Mouse (Mus musculus) CH12.LX (cell line): ENCODE measurements around the gene Slc16a13. TPM values are rescaled to one million over a fixed set of nuclear protein-coding genes. Genes with fewer than 3 reads are reported as not detected.

Experiments
- DNase-seq: peaks from one replicate; pipeline ENCODE4 v3.0.0-alpha.2; 2013; ENCODE audit errors: extremely low read depth
- H3K27ac ChIP-seq: 2 replicates; pipeline ENCODE4 v1.5.1; 2012; ENCODE audit warnings: low read depth, mild to moderate bottlenecking, control low read depth, moderate library complexity; ENCODE audit not compliant: insufficient read depth
- H3K27me3 ChIP-seq: replicated peaks from 2 replicates; pipeline ENCODE3; 2012; ENCODE audit warnings: inconsistent platforms
- H3K36me3 ChIP-seq, 2 experiments: replicated peaks in 1 of 2; 2 replicates each; pipeline versions ENCODE3 to v1.6.1; 2012; ENCODE audit warnings: inconsistent platforms in 1 of 2, low read length in 1 of 2, mild to moderate bottlenecking in 1 of 2, mixed read lengths in 1 of 2, moderate library complexity in 1 of 2; ENCODE audit not compliant: control insufficient read depth in 1 of 2, insufficient read depth in 1 of 2
- H3K4me1 ChIP-seq, 2 experiments: 2 replicates each; pipeline ENCODE4 v1.6.1; 2012; ENCODE audit warnings: inconsistent platforms in 1 of 2, moderate library complexity in 1 of 2; ENCODE audit not compliant: insufficient read depth in 2 of 2, control insufficient read depth in 1 of 2
- H3K4me2 ChIP-seq: 2 replicates; pipeline ENCODE4 v1.6.1; 2012; ENCODE audit warnings: low read depth, mild to moderate bottlenecking, control low read depth; ENCODE audit not compliant: poor library complexity, insufficient read depth, severe bottlenecking
- H3K4me3 ChIP-seq, 3 experiments: fragments of 150-350 bp in 1 of 3; sonication (generic) in 1 of 3; replicated peaks in 1 of 3; 2 replicates each; pipeline versions ENCODE3 to v1.5.1; 2011 to 2012; ENCODE audit warnings: low read depth in 2 of 3, low read length in 2 of 3, mild to moderate bottlenecking in 2 of 3, moderate library complexity in 2 of 3, control low read depth in 1 of 3, improper control_type of control experiment in 1 of 3, inconsistent platforms in 1 of 3, mixed read lengths in 1 of 3; ENCODE audit not compliant: poor library complexity in 1 of 3
- H3K79me2 ChIP-seq: replicated peaks from 2 replicates; pipeline ENCODE4 v1.6.1; 2012; ENCODE audit warnings: mild to moderate bottlenecking, moderate library complexity; ENCODE audit not compliant: control insufficient read depth, poor library complexity, insufficient read depth, severe bottlenecking; ENCODE audit errors: extremely low read depth
- H3K9ac ChIP-seq: 2 replicates; pipeline ENCODE4 v1.6.1; 2012; ENCODE audit warnings: low read depth, mild to moderate bottlenecking, control low read depth, moderate library complexity; ENCODE audit not compliant: insufficient read depth
- H3K9me3 ChIP-seq: replicated peaks from 2 replicates; pipeline ENCODE3; 2012; ENCODE audit warnings: low read length, inconsistent platforms, mixed read lengths
- BHLHE40 ChIP-seq: IDR thresholded peaks from 2 replicates; pipeline ENCODE4 v1.6.1; 2011; ENCODE audit warnings: mild to moderate bottlenecking, low read depth, low read length, improper control_type of control experiment
- CHD2 ChIP-seq: IDR thresholded peaks from 2 replicates; pipeline ENCODE4 v1.6.1; 2011; ENCODE audit warnings: low read length, improper control_type of control experiment
- CTCF ChIP-seq, 2 experiments: IDR thresholded peaks in 1 of 2; conservative IDR thresholded peaks in 1 of 2; 2 replicates each; pipeline ENCODE4 v1.5.1; 2011 to 2012; ENCODE audit warnings: low read depth in 2 of 2, low read length in 2 of 2, improper control_type of control experiment in 1 of 2, inconsistent platforms in 1 of 2, mild to moderate bottlenecking in 1 of 2, moderate library complexity in 1 of 2
- E2F4 ChIP-seq: IDR thresholded peaks from 2 replicates; pipeline ENCODE4 v1.6.1; 2011; ENCODE audit warnings: low read depth, low read length, improper control_type of control experiment; ENCODE audit not compliant: insufficient replicate concordance
- ELF1 ChIP-seq: IDR thresholded peaks from 2 replicates; pipeline ENCODE4 v1.6.1; 2014; ENCODE audit warnings: low read depth, mild to moderate bottlenecking, inconsistent platforms, low read length, improper control_type of control experiment
- ETS1 ChIP-seq: conservative IDR thresholded peaks from 2 replicates; pipeline ENCODE4 v1.6.1; 2012; ENCODE audit warnings: low read depth, mild to moderate bottlenecking, inconsistent platforms, low read length, improper control_type of control experiment, moderate library complexity
- IRF4 ChIP-seq: IDR thresholded peaks from 2 replicates; pipeline ENCODE4 v1.6.1; 2014; ENCODE audit warnings: low read depth, mild to moderate bottlenecking, inconsistent platforms, low read length, improper control_type of control experiment
- JUN ChIP-seq: IDR thresholded peaks from 2 replicates; pipeline ENCODE4 v1.6.1; 2011; ENCODE audit warnings: low read depth, mild to moderate bottlenecking, low read length, improper control_type of control experiment, moderate library complexity; ENCODE audit not compliant: insufficient read depth
- MAFK ChIP-seq: IDR thresholded peaks from 2 replicates; pipeline ENCODE4 v1.6.1; 2011; ENCODE audit warnings: low read length, improper control_type of control experiment; ENCODE audit not compliant: insufficient replicate concordance
- MAX ChIP-seq: IDR thresholded peaks from 2 replicates; pipeline ENCODE4 v1.6.1; 2011; ENCODE audit warnings: low read length, improper control_type of control experiment
- MEF2A ChIP-seq: IDR thresholded peaks from 2 replicates; pipeline ENCODE4 v1.6.1; 2014; ENCODE audit warnings: low read depth, mild to moderate bottlenecking, inconsistent platforms, low read length, improper control_type of control experiment, borderline replicate concordance
- MXI1 ChIP-seq: IDR thresholded peaks from 2 replicates; pipeline ENCODE4 v1.6.1; 2011; ENCODE audit warnings: mild to moderate bottlenecking, low read depth, low read length, improper control_type of control experiment
- MYC ChIP-seq: IDR thresholded peaks from 2 replicates; pipeline ENCODE4 v1.6.1; 2011; ENCODE audit warnings: low read depth, mild to moderate bottlenecking, improper control_type of control experiment, low read length
- NELFE ChIP-seq: IDR thresholded peaks from 2 replicates; pipeline ENCODE4 v1.6.1; 2011; ENCODE audit warnings: low read depth, low read length, improper control_type of control experiment
- PAX5 ChIP-seq: IDR thresholded peaks from 2 replicates; pipeline ENCODE4 v1.6.1; 2012; ENCODE audit warnings: low read length, inconsistent platforms, mixed read lengths
- SMC3 ChIP-seq: IDR thresholded peaks from 2 replicates; pipeline ENCODE4 v1.6.1; 2011; ENCODE audit warnings: low read depth, low read length, improper control_type of control experiment
- TBP ChIP-seq: conservative IDR thresholded peaks from 2 replicates; pipeline ENCODE4 v1.6.1; 2011; ENCODE audit warnings: low read depth, low read length, improper control_type of control experiment
- USF1 ChIP-seq: IDR thresholded peaks from 2 replicates; pipeline ENCODE4 v1.6.1; 2014; ENCODE audit warnings: low read depth, mild to moderate bottlenecking, inconsistent platforms, low read length, improper control_type of control experiment
- USF2 ChIP-seq: conservative IDR thresholded peaks from 2 replicates; pipeline ENCODE4 v1.6.1; 2011; ENCODE audit warnings: low read depth, low read length, improper control_type of control experiment
- ZMIZ1 ChIP-seq: IDR thresholded peaks from 2 replicates; pipeline ENCODE4 v1.6.1; 2012; ENCODE audit warnings: low read depth, mild to moderate bottlenecking, inconsistent platforms, low read length, improper control_type of control experiment
- dilution Hi-C: fragments of 300-500 bp; cut with MboI; formaldehyde crosslinking; loops from 2 replicates; pipeline ENCODE4 v1.14.3; 2020; ENCODE audit warnings: low sequenced_read_pairs; ENCODE audit not compliant: extremely low pct_unique_long_range_greater_than_20kb, extremely low pct_ligation_motif_present
- in situ Hi-C: fragments of 300-500 bp; cut with MboI; formaldehyde crosslinking; loops from 3 replicates; pipeline ENCODE4 v1.14.3; 2019; ENCODE audit warnings: low sequenced_read_pairs, low pct_ligation_motif_present, low pct_unique_long_range_greater_than_20kb, mixed read lengths
- polyA plus RNA-seq: library from polyadenylated mRNA; unstranded; fragments of >175 nt; gene quantifications from 2 replicates; pipeline ENCODE4 v1.2.1, GENCODE M21; 2012; ENCODE audit warnings: low read depth; ENCODE audit not compliant: insufficient read length
- total RNA-seq, 2 experiments: library from RNA; depleted of rRNA; stranded (reverse); fragments of 300-350 nt in 1 of 2; fragments of >200 nt in 1 of 2; gene quantifications; 2 replicates each; pipeline ENCODE4 v1.2.3; 2012 to 2014

The Slc16a13 gene
- total and polyA plus RNA-seq, 3 experiments, result 8.4 to 19.0 (median 12.0) TPM

- Histone ChIP-seq H3K9me3 (no peaks in the 10 kb centered on the region), H3K4me3 (no peak overlapping the region), H3K4me2 (no peak overlapping the region), H3K27ac (no peak overlapping the region), H3K27me3 (no peaks in the 10 kb centered on the region), H3K9ac (no peak overlapping the region), H3K79me2 (no peaks in the 10 kb centered on the region), H3K36me3 (peaks cover 5 to 48% of the 10 kb centered on the region in 2 experiments), H3K4me1 (peaks cover 11 to 20% of the 10 kb centered on the region in 2 experiments; a peak in 3 of 4 replicates)
- dilution Hi-C loops (no loop called here), in situ Hi-C loops (no loop called here)
- TF ChIP-seq CHD2, result no peak
- DNase-seq, result no peak
Measured at GRCm38 (mm10) chr11:70216103-70216502, 4.8 kb downstream of the Slc16a13 start.

GRCm38 (mm10) chr11:70215301-70215700 is 5.6 kb downstream of the Slc16a13 start:
- no peak overlapping the region for H3K4me2 ChIP-seq
- peaks cover 5 to 48% of the 10 kb centered on the region in 2 experiments for H3K36me3 ChIP-seq
- TF ChIP-seq CHD2, result no peak
- TF ChIP-seq ELF1, result no peak
- TF ChIP-seq IRF4, result no peak
- no peak for TF ChIP-seq MXI1
- no peak for TF ChIP-seq USF2
- no peak for TF ChIP-seq MAX
- no peak for TF ChIP-seq ZMIZ1
- TF ChIP-seq USF1, result no peak
- no peak for TF ChIP-seq TBP
- no peak for TF ChIP-seq NELFE
- no peak for TF ChIP-seq ETS1
- no peak for TF ChIP-seq CTCF (conservative IDR thresholded peaks at IDR 0.05 in 1 of 2, IDR thresholded peaks at IDR 0.05 in 1 of 2; ENCODE audit: low read depth in 2 of 2, low read length in 2 of 2)
- TF ChIP-seq E2F4, result no peak
- no peak for TF ChIP-seq BHLHE40
- no peak for TF ChIP-seq MAFK
- TF ChIP-seq MEF2A, result no peak
- no peak for TF ChIP-seq SMC3
- TF ChIP-seq PAX5, result no peak
- TF ChIP-seq MYC, result no peak
- TF ChIP-seq JUN, result no peak
- TF ChIP-seq, all 38 proteins: peak for 0
- in situ Hi-C loops, result no loop called here
- no peak for DNase-seq
- no peaks in the 10 kb centered on the region for H3K27me3 ChIP-seq
- no peak overlapping the region for H3K9ac ChIP-seq
- dilution Hi-C loops, result no loop called here
- H3K27ac ChIP-seq, result no peak overlapping the region
- H3K9me3 ChIP-seq, result no peaks in the 10 kb centered on the region
- H3K4me1 ChIP-seq, result peaks cover 11 to 20% of the 10 kb centered on the region in 2 experiments; a peak in 3 of 4 replicates
- no peaks in the 10 kb centered on the region for H3K79me2 ChIP-seq
- no peak overlapping the region for H3K4me3 ChIP-seq
